In the genomic region with DNA sequence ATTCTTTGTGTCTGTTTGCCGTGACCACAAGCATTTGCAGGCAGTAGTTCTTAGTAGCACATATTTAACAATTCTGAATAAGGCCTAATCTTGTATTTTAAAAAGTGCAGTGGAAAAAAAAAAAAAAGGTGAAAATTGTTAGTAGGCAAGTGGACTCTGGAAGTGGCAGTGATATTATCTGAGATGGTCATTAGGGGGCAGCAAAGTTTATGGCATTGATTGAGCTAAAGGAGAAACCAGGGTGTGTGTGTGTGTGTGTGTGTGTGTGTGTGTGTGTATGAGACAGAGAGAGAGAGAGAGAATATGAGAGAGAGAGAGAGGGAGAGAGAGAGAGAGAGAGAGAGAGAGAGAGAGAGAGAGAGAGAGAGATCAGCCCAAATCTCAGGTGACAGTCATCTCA, we compare ENCODE assay signal across 13 mouse cellular contexts. TPM values are rescaled to one million over a fixed set of nuclear protein-coding genes. Genes with fewer than 3 reads are reported as not detected.
DNase-seq lines count a peak whose midpoint lies in the region; ATAC-seq and TF ChIP-seq lines count a peak whose summit lies in the region.
"Had no signal": no experiment of that assay in that cellular context is flagged by ENCODE, and none has a peak within 500 bp of the region (broad histone marks: within the 10 kb centered on the region; RNA-seq: fewer than 3 reads in every experiment).

No protein-coding gene starts in this region.

- H3K27me3 ChIP-seq in hindbrain, postnatal 0 days (ENCODE audit: insufficient read depth, low read length): no peaks in the 10 kb centered on the region
- H3K27me3 ChIP-seq in hindbrain, embryonic 16.5 days (replicated peaks; ENCODE audit: control insufficient read depth, insufficient read depth, low read length): no peaks in the 10 kb centered on the region
- H3K27me3 ChIP-seq: liver, embryonic 15.5 days had no signal

- peaks cover 24% of the 10 kb centered on the region; the same call in 1 of the 2 replicates for H3K36me3 ChIP-seq in hindbrain, postnatal 0 days (ENCODE audit: insufficient read depth, low read length)
- peaks cover 23% of the 10 kb centered on the region for H3K36me3 ChIP-seq in hindbrain, embryonic 16.5 days (ENCODE audit: control insufficient read depth, insufficient read depth, low read length)

- no peaks in the 10 kb centered on the region for H3K4me1 ChIP-seq in hindbrain, postnatal 0 days (ENCODE audit: insufficient read depth, low read length)
- H3K4me1 ChIP-seq in hindbrain, embryonic 16.5 days (ENCODE audit: control insufficient read depth, insufficient read depth, low read depth, low read length): peaks cover 3% of the 10 kb centered on the region; the same call in 1 of the 2 replicates
- H3K4me1 ChIP-seq: embryonic facial prominence, embryonic 13.5 days had no signal

- peak; percentile 69 for TF ChIP-seq CTCF in hindbrain, postnatal 0 days (IDR thresholded peaks at IDR 0.05; ENCODE audit: low read depth)

- ATAC-seq in hindbrain, postnatal 0 days: no peak
- ATAC-seq in hindbrain, embryonic 16.5 days: no peak
- ATAC-seq: midbrain, embryonic 16.5 days had no signal

- no peak overlapping the region for H3K4me2 ChIP-seq in hindbrain, postnatal 0 days (ENCODE audit: low read depth, low read length)
- H3K4me2 ChIP-seq in hindbrain, embryonic 16.5 days (ENCODE audit: low read length): no peak overlapping the region
- H3K4me2 ChIP-seq: embryonic facial prominence, embryonic 13.5 days; liver, embryonic 15.5 days had no signal

- H3K9ac ChIP-seq in hindbrain, postnatal 0 days (replicated peaks; ENCODE audit: low read length): no peak overlapping the region
- no peak overlapping the region for H3K9ac ChIP-seq in hindbrain, embryonic 16.5 days (ENCODE audit: low read depth, low read length)
- H3K9ac ChIP-seq: embryonic facial prominence, embryonic 13.5 days; liver, embryonic 15.5 days had no signal

- H3K27ac ChIP-seq in hindbrain, postnatal 0 days: no peak overlapping the region
- no peak overlapping the region for H3K27ac ChIP-seq in hindbrain, embryonic 16.5 days (ENCODE audit: low read depth, low read length)
- H3K27ac ChIP-seq: embryonic facial prominence, embryonic 13.5 days; liver, embryonic 15.5 days had no signal

- no peak overlapping the region for H3K4me3 ChIP-seq in hindbrain, postnatal 0 days (ENCODE audit: low read length)
- H3K4me3 ChIP-seq in hindbrain, embryonic 16.5 days (ENCODE audit: low read length): no peak overlapping the region
- H3K4me3 ChIP-seq: embryonic facial prominence, embryonic 13.5 days; liver, embryonic 15.5 days had no signal

- peak; percentile 64 to 72 for DNase-seq in cerebellum, postnatal 10 days
- DNase-seq in cerebellum, adult 11 months: no peak
- DNase-seq in hindbrain, postnatal 0 days (ENCODE audit: low spot score): peak; percentile 78
- DNase-seq in lung, postnatal 36 days: peak; percentile 53
- no peak for DNase-seq in lung, postnatal 25 days (ENCODE audit: low spot score)
- peak; percentile 25 for DNase-seq in retina, adult 2 months (ENCODE audit: low read depth, low spot score)
- no peak for DNase-seq in c-Kit-positive CD71-positive TER-119-positive erythroid progenitor cells, embryonic 14.5 days (ENCODE audit: low spot score)
- DNase-seq: B cell, adult 2 months had no signal

- H3K9me3 ChIP-seq in hindbrain, postnatal 0 days (ENCODE audit: low read length): no peaks in the 10 kb centered on the region
- H3K9me3 ChIP-seq in hindbrain, embryonic 16.5 days (ENCODE audit: control insufficient read depth, low read length): no peaks in the 10 kb centered on the region
- H3K9me3 ChIP-seq: embryonic facial prominence, embryonic 13.5 days; liver, embryonic 15.5 days had no signal

- WGBS in hindbrain, postnatal 0 days: 85% methylated on average over 1 of the region's 1 CpGs
- WGBS in hindbrain, embryonic 16.5 days: 73% methylated on average over 1 of the region's 1 CpGs

RNA-seq across cellular contexts. Expression of a gene that starts 3.4 kb away (rescaled TPM):
- total RNA-seq in hindbrain, postnatal 0 days (2014; rRNA removed): 3.3 and 8.3 TPM in 2 replicates
- polyA plus RNA-seq in hindbrain, postnatal 0 days (2015; fragmentation: Nextera tagmentation; extraction: Ambion mirVana): 13.5 and 14.0 TPM in 2 replicates
- 9.4 and 14.4 TPM in 2 replicates for polyA plus RNA-seq in hindbrain, embryonic 16.5 days (2015; fragmentation: Nextera tagmentation; extraction: Ambion mirVana)
- total RNA-seq: gastrocnemius, adult 18-20 months had no signal
- polyA plus RNA-seq: liver, embryonic 15.5 days had no signal

RNA-seq across cellular contexts. Expression of a gene that starts 11.8 kb away (rescaled TPM):
- total RNA-seq in hindbrain, postnatal 0 days (2014; rRNA removed): 11.3 and 13.9 TPM in 2 replicates
- 19.2 and 20.7 TPM in 2 replicates for polyA plus RNA-seq in hindbrain, postnatal 0 days (2015; fragmentation: Nextera tagmentation; extraction: Ambion mirVana)
- polyA plus RNA-seq in hindbrain, embryonic 16.5 days (2015; fragmentation: Nextera tagmentation; extraction: Ambion mirVana): 21.9 and 22.3 TPM in 2 replicates

RNA-seq across cellular contexts. Expression of a gene that starts 11.8 kb away (rescaled TPM):
- 10.1 and 18.0 TPM in 2 replicates for total RNA-seq in hindbrain, postnatal 0 days (2014; rRNA removed)
- 8.2 and 10.3 TPM in 2 replicates for polyA plus RNA-seq in hindbrain, postnatal 0 days (2015; fragmentation: Nextera tagmentation; extraction: Ambion mirVana)
- 10.6 and 12.6 TPM in 2 replicates for polyA plus RNA-seq in hindbrain, embryonic 16.5 days (2015; fragmentation: Nextera tagmentation; extraction: Ambion mirVana)

Comparison
In these comparisons a context has a peak if more than half of its experiments do, and no peak if none do; other contexts are left out.
1. DNase-seq: peak in cerebellum, postnatal 10 days (2 of 2), hindbrain, postnatal 0 days (single experiment), lung, postnatal 36 days (single experiment) and retina, adult 2 months (single experiment); none in cerebellum, adult 11 months (single experiment), lung, postnatal 25 days (single experiment) and c-Kit-positive CD71-positive TER-119-positive erythroid progenitor cells, embryonic 14.5 days (single experiment).